Mouse (Mus musculus) stomach, postnatal 0 days (tissue): ENCODE results near the gene Arhgap18.

Experiments
- CTCF ChIP-seq: IDR thresholded peaks from 2 replicates; pipeline ENCODE4 v1.5.1; 2016; ENCODE audit warnings: antibody characterized with exemption, low read depth, mild to moderate bottlenecking, moderate library complexity
- EP300 ChIP-seq: optimal IDR thresholded peaks from 2 replicates; pipeline ENCODE3; 2016; ENCODE audit warnings: antibody characterized with exemption

DNA sequence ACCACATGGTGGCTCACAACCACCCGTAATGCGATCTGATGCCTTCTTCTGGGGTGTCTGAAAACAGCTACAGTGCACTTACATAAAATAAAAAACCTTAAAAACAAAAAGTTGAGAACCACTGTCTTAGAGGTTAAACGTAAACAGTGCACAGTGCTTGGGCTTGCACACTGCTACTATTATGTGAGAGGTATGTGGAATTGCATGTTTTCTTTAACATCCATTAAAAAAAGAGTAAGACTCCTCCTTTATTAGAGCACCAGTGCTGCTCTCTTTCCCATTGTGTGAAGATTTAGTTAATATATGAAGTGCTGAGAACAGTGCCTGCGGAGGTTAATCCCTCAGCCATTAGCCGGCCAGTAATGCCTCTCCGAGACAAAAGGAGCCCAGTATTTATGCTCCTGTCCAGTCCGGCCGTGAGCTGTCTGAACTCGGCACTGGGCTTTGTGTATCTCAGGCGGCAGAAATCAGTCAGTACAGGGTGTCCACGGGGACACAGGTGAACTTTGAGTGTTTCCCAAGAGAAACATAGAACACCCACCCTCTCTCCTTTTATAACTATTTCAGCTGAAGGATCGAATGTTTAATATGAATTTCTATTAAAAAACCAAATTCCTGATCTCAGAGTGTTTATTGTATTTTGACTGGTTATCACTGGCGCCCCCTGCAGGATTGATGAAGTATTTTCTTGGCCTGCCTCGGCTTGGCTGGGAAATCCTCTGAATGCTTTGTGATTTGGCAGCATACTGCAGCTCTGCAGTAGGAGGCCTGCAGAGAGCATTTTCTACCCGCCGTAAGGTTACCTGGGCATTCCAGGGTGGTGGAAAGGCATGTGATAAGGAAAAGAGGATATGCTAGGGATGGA lies 925 bp upstream of the Arhgap18 start:
- TF ChIP-seq EP300 = no peak
- TF ChIP-seq CTCF = peak; percentile 77
